Mouse (Mus musculus): ENCODE measurements around the gene Cacng6. TPM values are rescaled to one million over a fixed set of nuclear protein-coding genes. Genes with fewer than 3 reads are reported as not detected.

Gene Cacng6
- polyA plus RNA-seq, 1 experiment = 0.16 TPM

- DNase-seq (ENCODE audit: low read depth) = no peak
- TF ChIP-seq POLR2A (IDR thresholded peaks at IDR 0.05; ENCODE audit: borderline replicate concordance, extremely low read depth, insufficient read depth, insufficient read length, poor library complexity, severe bottlenecking) (no peak), CTCF (IDR thresholded peaks at IDR 0.05; ENCODE audit: borderline replicate concordance, extremely low read depth, insufficient read depth, insufficient read length) (no peak)
These were observed 2.7 kb upstream of the Cacng6 start for GRCm38 (mm10) chr7:3421297-3421696.

GRCm38 (mm10) chr7:3422051-3422450, 1.9 kb upstream of the Cacng6 start:
- DNase-seq (ENCODE audit: low read depth) = no peak
- TF ChIP-seq POLR2A (IDR thresholded peaks at IDR 0.05; ENCODE audit: borderline replicate concordance, extremely low read depth, insufficient read depth, insufficient read length, poor library complexity, severe bottlenecking) (no peak), CTCF (IDR thresholded peaks at IDR 0.05; ENCODE audit: borderline replicate concordance, extremely low read depth, insufficient read depth, insufficient read length) (no peak)

- TF ChIP-seq CTCF (IDR thresholded peaks at IDR 0.05; ENCODE audit: borderline replicate concordance, extremely low read depth, insufficient read depth, insufficient read length) (no peak), POLR2A (IDR thresholded peaks at IDR 0.05; ENCODE audit: borderline replicate concordance, extremely low read depth, insufficient read depth, insufficient read length, poor library complexity, severe bottlenecking) (no peak)
- DNase-seq (ENCODE audit: low read depth) = no peak
These were observed 565 bp upstream of the Cacng6 start for GRCm38 (mm10) chr7:3423430-3423829.

- DNase-seq (ENCODE audit: low read depth) = no peak
- TF ChIP-seq CTCF (IDR thresholded peaks at IDR 0.05; ENCODE audit: borderline replicate concordance, extremely low read depth, insufficient read depth, insufficient read length) = no peak
These were observed 1.1 kb downstream of the Cacng6 start for GRCm38 (mm10) chr7:3425141-3425540.

- no peak for TF ChIP-seq CTCF (IDR thresholded peaks at IDR 0.05; ENCODE audit: borderline replicate concordance, extremely low read depth, insufficient read depth, insufficient read length)
- TF ChIP-seq POLR2A (IDR thresholded peaks at IDR 0.05; ENCODE audit: borderline replicate concordance, extremely low read depth, insufficient read depth, insufficient read length, poor library complexity, severe bottlenecking) = no peak
- DNase-seq (ENCODE audit: low read depth) = no peak
These were observed 6.2 kb downstream of the Cacng6 start for GRCm38 (mm10) chr7:3430161-3430560.

GRCm38 (mm10) chr7:3432066-3432465, 8.1 kb downstream of the Cacng6 start:
- TF ChIP-seq POLR2A (IDR thresholded peaks at IDR 0.05; ENCODE audit: borderline replicate concordance, extremely low read depth, insufficient read depth, insufficient read length, poor library complexity, severe bottlenecking) (no peak), CTCF (IDR thresholded peaks at IDR 0.05; ENCODE audit: borderline replicate concordance, extremely low read depth, insufficient read depth, insufficient read length) (no peak)
- no peak for DNase-seq (ENCODE audit: low read depth)

GRCm38 (mm10) chr7:3437941-3438340, 13.9 kb downstream of the Cacng6 start:
- TF ChIP-seq POLR2A (IDR thresholded peaks at IDR 0.05; ENCODE audit: borderline replicate concordance, extremely low read depth, insufficient read depth, insufficient read length, poor library complexity, severe bottlenecking) (no peak), CTCF (IDR thresholded peaks at IDR 0.05; ENCODE audit: borderline replicate concordance, extremely low read depth, insufficient read depth, insufficient read length) (no peak)
- DNase-seq (ENCODE audit: low read depth) = peak; percentile 59

GRCm38 (mm10) chr7:3439984-3440383, 16.0 kb downstream of the Cacng6 start:
- TF ChIP-seq POLR2A (IDR thresholded peaks at IDR 0.05; ENCODE audit: borderline replicate concordance, extremely low read depth, insufficient read depth, insufficient read length, poor library complexity, severe bottlenecking) = no peak
- no peak for TF ChIP-seq CTCF (IDR thresholded peaks at IDR 0.05; ENCODE audit: borderline replicate concordance, extremely low read depth, insufficient read depth, insufficient read length)
- DNase-seq (ENCODE audit: low read depth) = no peak

GRCm38 (mm10) chr7:3440526-3440925, 16.5 kb downstream of the Cacng6 start:
- DNase-seq (ENCODE audit: low read depth) = peak; percentile 64
- TF ChIP-seq POLR2A (IDR thresholded peaks at IDR 0.05; ENCODE audit: borderline replicate concordance, extremely low read depth, insufficient read depth, insufficient read length, poor library complexity, severe bottlenecking) (no peak), CTCF (IDR thresholded peaks at IDR 0.05; ENCODE audit: borderline replicate concordance, extremely low read depth, insufficient read depth, insufficient read length) (no peak)

GRCm38 (mm10) chr7:3442476-3443062, 18.6 kb downstream of the Cacng6 start:
- TF ChIP-seq CTCF (IDR thresholded peaks at IDR 0.05; ENCODE audit: borderline replicate concordance, extremely low read depth, insufficient read depth, insufficient read length) = no peak
- TF ChIP-seq POLR2A (IDR thresholded peaks at IDR 0.05; ENCODE audit: borderline replicate concordance, extremely low read depth, insufficient read depth, insufficient read length, poor library complexity, severe bottlenecking) = no peak
- DNase-seq (ENCODE audit: low read depth) = no peak

- no peak for DNase-seq (ENCODE audit: low read depth)
- TF ChIP-seq POLR2A (IDR thresholded peaks at IDR 0.05; ENCODE audit: borderline replicate concordance, extremely low read depth, insufficient read depth, insufficient read length, poor library complexity, severe bottlenecking) = no peak
- no peak for TF ChIP-seq CTCF (IDR thresholded peaks at IDR 0.05; ENCODE audit: borderline replicate concordance, extremely low read depth, insufficient read depth, insufficient read length)
These were observed 20.7 kb downstream of the Cacng6 start for GRCm38 (mm10) chr7:3444678-3445077.

GRCm38 (mm10) chr7:3446584-3446983, 22.6 kb downstream of the Cacng6 start:
- DNase-seq (ENCODE audit: low read depth) = no peak
- TF ChIP-seq POLR2A (IDR thresholded peaks at IDR 0.05; ENCODE audit: borderline replicate concordance, extremely low read depth, insufficient read depth, insufficient read length, poor library complexity, severe bottlenecking) = no peak
- TF ChIP-seq CTCF (IDR thresholded peaks at IDR 0.05; ENCODE audit: borderline replicate concordance, extremely low read depth, insufficient read depth, insufficient read length) = no peak
